Mouse (Mus musculus): ENCODE data around the gene Nod2.

DNA sequence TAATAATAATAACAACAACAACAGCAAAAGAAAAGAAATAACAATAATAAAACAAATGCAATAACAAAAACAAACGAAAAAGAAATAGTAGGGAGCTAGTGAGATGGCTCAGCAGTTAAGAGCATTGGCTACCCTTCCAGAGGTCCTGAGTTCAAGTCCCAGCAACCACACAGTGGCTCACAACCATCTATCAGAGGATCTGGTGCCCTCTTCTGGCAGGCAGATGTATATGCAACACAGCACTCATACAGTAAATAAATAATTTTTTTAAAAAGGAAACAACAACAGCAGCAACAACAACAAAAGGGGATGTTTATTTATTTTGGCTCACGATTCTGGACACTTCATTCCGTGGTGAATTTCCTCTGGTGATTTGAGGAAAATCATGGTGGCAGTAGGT, 27.6 kb upstream of the Nod2 start:
- TF ChIP-seq POLR2A (IDR thresholded peaks at IDR 0.05; ENCODE audit: control insufficient read depth, low read depth, low read length) (no peak), CTCF (IDR thresholded peaks at IDR 0.05; ENCODE audit: control insufficient read depth, insufficient read depth, insufficient replicate concordance, low read depth, low read length) (no peak)

Measured in testis, adult 2 months (tissue).